Mouse (Mus musculus) lung, postnatal 4 days (tissue): Measurements from ENCODE around the gene Klhl10.

Experiments
- DNase-seq, 2 experiments: peaks; one replicate each; pipeline ENCODE4 v3.0.0; 2021

The Klhl10 gene

DNA sequence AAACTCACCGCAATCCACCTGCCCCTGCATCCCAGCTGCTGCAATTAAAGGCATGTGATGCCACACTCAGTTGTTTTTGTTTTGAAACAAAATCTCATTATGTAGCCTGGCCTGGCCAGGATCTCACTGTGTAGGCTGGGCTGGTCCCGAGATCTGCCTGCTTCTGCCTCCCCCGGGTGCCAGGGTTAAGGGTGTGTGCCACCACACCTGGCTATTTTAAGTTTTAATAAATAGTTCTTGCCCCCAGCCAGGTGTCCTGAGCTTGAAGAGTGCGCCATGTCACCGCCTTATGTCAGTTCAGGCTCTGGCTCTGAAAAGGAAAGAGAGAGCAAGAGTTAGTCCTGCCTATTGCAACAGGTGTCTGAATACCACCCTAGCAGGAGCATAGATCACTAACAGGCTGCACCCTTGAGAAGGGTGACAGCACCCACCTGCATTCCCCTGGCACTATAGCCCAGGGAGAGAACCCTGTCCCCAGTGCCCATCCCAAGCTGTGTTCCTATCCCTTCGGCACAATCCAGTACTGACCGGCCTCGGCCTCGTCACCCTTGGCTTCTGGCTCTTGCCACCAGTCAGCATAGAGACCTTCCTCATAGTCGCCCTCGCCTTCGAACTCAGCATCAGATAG is 32.8 kb upstream of the Klhl10 start:
- no peak for DNase-seq

DNA sequence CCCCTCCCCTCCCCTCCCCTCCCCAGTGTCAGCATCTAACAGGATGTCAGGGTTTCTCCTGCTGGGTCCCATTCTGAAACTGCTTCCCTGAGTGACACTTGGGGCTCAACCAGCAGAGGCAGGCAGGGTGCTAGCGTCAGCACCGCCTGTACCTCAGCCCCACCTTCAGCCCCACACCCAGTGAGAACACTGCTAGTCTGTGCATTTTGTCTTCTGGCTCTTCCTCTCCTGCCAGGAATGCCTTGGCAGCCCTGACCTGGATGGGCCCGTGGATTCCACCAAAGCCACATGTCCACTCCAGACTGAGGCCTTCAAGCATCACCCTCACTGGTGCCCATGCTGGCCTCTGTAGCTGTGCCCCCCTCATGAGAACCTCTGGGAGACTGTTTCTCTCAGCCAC is 32.0 kb upstream of the Klhl10 start:
- no peak for DNase-seq

DNA sequence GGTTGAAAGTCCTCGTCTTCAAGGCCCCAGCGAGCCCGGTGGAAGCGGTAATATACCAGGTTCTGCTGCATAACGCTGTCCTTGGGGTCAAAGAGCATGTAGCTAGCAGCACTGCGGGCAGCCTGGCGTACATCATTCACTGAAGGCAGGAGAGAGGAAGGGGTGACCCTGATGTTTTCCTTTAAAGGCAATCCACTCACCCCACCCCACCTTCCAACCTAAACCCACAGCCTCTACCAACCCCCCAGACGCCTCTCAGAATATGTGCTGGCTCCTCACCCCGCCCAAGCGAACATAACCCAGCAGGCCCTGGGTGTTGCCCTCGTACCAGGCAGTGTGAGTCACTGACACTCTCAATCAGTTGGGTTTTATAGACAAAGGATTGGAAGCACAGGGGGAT is 30.0 kb upstream of the Klhl10 start:
- DNase-seq, result no peak

DNA sequence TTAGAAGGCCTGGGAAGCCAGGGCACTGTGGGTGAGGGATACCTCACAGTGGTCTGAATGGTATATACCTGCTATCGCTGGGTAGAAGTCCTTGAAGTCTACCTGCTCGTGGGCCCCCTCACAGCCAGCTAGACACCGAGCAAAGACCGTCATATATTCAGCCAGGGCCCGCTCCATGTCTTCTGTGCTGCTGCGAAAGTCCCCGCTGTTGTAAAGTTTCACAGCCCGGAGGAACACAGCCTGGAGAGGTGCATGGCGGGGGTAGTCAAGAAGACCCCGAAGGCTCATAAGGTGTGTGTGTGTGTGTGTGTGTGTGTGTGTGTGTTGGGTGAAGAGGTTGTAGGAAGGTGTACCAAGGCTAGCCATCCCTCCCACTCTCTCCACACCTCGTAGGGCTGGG is 28.2 kb upstream of the Klhl10 start:
- no peak for DNase-seq

DNA sequence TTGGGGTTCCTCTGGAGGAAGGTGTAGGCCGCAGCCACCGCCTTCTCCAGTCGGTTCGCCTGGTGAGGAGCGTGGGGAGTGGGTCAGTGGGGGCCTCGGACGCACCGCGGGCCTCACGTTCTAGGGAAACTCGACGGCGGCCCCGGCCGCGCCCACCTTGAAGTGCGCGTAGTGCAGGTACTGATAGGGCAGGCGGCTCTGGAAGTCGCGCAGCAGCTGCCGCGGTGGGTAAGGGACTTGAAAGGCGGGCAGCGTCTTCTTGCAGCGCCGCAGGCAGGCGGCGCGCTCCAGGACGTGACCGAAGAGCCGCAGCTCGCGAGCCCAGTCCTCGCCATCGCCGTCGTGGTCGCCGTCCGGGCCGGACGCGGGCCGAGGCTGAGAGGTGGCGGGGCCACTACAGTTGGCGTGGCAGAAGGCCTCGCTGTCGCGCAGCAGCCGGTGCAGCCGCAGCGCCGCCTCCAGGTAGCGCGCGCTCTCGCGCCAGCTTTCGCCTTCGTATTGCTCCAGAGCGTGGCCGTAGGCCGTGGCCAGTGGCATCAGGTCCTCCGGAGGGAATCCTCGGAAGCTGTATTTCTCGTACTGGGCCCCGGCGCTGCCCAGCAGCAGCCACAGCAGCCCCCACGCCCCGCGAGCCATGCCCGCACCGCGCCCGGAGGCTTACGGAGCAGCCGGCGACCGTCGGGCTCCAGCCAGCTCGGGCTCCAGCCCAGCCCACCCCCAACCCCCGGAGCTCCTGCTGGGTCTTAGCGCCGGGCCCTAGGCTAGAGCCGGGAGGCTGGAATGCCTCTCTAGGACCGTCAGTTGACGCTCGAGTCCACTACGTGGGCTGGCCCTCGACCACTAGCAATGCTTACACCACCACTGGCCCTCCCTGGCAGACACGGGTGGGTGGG is 27.4 kb upstream of the Klhl10 start, which contains the start of gene P3h4:
Gene P3h4, minus strand, starts transcription at position 816 of the 893 bp plus-strand sequence.
- peak; percentile 92 to 94 for DNase-seq

DNA sequence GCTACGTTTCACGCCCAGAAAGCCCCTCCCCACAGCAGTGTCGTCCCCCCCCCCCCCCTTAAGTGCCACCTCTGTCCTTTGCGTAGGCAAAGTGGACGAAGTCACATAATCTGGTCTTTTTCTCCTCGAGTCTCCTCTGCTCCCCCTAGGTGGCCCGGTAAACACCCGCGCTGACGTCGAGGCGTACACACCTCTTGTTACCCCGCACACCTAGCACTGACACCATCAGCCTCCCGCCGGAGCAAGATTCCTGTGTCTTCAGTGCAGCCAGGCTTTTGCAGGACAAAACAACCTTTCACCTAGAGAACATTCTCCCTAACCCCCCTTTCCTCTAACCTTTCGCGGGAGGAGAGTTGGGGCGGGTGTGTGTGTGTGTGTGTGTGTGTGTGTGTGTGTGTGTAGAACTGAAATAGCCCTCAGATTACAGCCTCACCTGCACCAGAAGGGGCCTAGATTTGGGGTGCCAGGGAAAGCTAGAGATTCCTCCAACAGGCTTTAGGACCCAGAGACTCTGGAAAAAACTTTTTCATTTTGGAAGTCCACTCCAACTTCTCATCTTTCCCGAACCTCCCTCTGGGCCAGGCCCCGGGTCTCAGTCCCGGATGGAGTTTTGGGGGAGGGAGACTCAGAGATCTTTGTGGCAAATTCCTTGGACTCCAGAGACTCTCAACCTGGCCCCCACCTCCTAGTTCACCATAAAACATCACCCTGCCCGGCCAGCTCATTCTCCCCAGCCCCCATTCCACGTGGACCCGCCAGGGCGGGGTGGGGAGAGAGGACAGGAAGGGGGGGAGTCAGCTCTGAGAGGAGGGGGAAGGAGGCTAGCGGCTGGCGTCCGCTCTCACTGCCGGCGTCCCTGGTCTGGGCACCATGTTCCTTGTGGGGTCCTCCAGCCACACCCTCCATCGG is 26.5 kb upstream of the Klhl10 start, which contains the start of gene Fkbp10:
Gene Fkbp10, plus strand, starts transcription at position 784 of the 909 bp plus-strand sequence.
- peak; percentile 80 to 86 for DNase-seq

DNA sequence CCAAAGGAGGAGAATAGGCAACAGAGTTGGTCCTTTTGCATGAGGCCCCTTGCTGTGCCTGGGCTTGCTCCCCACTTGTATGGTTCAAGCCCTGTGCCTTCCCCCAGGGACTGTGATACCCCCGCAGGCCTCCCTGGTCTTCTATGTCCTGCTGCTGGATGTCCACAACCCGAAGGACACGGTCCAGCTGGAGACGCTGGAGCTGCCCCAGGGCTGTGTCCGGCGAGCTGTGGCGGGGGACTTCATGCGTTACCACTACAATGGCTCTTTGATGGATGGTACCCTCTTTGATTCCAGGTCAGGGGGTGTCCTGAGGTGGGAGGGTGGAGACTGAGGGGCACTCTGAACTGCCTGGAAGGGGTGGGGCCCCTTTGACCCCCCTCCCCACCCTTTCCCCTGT is 20.2 kb upstream of the Klhl10 start:
- DNase-seq, result no peak

DNA sequence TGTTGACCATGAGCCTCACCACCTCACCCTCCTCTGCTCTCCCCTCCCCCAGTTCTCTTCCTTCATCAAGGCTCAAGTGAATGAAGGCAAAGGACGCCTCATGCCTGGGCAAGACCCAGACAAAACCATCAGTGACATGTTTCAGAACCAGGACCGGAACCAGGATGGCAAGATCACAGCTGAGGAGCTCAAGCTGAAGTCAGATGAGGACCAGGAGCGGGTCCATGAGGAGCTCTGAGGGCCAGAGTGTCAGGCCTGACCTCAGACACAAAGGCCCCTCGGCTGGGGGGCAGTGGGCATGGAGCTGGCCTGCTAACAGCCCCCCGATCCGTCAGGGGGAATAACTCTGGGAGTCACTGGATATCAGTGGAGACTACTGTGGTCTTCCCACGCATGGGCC is 17.9 kb upstream of the Klhl10 start:
- DNase-seq, result no peak

DNA sequence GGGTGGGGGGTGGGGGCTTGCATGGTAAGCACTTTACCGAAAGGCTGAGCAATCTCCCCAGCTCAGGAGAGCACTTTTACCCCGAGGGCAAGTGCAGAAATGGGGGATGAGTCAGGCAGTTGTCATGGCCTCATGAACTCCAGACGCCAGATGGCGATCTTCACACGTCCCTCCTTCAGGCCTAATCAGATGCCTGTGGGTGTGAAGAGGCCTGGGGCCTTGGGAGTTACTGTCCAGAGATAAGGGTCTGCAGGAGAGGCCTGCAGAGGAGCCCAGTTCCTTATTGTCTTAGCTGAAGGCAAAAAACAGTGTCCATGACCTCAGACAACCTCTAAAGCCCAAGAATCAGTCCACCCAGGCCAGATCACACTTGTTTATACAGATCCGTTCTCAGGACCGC is 15.9 kb upstream of the Klhl10 start:
- DNase-seq, result peak; percentile 73 to 79

DNA sequence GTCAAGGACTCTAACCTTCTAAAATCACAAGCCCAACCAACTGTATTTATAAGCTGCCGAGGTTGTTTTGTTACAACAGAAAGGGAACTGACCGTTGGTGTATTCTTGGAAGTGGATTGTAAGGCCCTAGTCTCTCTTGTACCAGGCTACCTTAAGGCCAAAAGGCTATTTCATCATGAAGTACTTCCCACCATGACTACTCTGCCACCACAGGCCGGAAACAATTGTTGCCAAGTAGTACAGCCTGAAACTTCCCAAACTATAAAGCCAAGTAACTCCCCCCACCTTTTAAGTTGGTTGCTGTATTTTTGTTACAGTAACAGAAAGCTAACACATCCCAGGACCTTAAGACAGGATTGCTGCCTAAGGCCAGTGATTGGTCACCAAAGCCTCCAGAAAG is 14.9 kb upstream of the Klhl10 start:
- no peak for DNase-seq

DNA sequence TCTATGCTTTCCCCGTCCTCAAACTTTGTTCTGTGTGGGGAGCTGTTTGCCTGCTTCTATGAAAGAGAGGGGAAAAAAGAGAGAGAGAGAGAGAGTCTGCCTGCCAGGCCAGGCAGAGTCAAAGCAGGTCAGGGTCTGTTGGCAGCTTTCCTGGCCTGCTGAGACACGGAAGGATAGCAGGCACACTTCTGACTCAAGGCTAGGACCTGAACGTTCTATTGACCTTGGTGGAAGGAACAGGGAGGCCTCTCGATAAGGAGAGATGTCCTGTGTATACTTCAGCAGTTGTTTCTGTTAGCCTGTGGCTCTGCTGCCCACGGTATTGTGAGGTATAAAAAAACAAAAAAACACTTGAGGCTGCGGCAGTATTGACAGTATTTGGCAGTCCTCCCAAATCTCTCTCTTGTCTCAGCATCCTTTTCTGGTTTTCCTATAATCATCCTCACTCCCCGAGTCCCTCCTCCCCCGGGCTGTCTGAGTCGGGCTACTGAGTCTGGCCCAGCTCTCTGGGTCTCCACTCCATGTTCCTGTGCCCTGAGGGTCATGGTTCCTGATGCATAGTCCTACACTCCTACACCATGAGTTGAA is 13.0 kb upstream of the Klhl10 start:
- DNase-seq, result no peak

DNA sequence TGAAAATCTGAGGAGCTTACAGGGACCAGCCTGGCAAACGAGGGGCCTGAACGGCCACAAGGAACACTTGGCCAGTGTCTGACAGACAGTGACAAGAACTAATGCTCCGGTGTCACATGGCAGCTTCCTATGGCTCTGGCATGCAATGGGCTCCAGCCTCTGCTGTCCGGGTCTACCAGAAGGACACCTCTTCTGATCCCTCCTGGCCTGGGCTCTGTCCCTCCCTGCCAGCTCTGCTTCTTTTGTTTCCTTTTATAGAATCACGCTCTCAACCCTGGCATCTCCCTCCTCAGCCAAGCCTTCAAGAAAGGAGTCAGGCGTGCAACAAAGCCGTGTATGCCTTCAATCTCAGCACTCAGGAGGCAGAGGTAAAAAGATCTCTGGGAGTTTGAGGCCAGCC is 11.7 kb upstream of the Klhl10 start:
- no peak for DNase-seq

DNA sequence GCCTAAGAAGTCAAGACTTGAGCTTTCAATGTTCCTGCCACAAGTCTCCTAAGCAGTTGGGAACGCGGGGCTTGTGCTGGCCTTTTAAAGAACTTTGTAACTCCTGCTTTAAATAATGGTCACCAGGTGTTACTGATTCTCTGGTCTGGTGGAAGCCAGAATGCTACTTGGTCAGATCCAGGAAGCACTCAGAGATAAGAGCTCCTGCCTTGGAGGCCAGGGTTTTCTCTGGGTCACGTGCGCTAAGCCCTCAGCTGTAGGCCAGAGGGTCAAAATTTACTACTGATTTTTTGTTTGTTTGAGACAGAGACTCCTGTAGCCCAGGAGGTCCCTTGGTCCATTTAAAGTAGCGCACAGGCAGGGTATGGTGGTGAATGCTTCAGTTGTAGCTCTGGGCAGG is 9.7 kb upstream of the Klhl10 start:
- DNase-seq, result peak in 1 of 2 experiments; percentile 50

DNA sequence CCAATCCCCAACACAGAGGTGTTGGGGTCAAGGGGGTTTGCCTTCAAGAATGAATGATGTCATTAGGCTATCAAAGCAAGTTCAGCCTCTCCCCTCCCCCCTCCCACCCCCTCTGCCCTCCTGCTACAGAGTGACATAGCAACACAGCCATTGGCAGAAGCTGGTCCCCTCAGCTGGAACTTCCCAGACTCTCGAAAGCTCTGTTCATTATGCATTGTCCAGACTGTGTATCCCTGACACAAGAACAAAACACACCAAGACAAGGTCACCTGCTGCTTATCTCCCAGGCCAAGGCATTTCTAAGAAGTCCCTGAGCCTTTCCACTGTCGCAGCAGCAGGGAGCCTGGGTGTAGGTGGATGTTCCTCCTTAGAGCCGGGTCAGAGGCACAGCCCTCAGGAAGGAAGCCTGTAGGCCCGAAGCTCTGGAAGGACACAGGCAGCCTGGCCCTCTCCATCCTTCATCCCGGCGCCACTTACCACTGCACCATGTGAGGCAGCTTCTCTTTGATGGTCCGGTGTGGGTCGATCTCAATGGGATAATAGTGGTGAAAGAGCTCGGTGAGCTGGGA is 6.0 kb upstream of the Klhl10 start:
- no peak for DNase-seq

DNA sequence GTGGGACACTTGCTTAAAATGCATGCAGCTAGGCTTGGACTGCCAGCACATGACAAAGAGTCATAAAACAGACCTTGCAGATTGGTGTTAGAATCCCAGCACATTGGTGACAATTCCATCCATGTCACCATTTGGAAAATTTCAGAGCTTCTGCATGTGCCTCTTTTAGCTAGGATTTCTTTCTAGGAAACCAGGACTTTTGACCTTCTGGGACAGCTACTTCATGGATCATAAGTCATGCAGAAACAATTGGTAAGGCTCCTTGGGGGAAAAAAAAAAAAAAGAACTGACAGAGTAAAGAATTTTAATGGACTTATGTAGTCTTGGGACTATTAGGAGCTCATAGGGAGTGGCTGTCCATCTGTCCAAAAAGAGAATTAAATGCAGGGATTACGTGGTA is 3.8 kb upstream of the Klhl10 start:
- no peak for DNase-seq

DNA sequence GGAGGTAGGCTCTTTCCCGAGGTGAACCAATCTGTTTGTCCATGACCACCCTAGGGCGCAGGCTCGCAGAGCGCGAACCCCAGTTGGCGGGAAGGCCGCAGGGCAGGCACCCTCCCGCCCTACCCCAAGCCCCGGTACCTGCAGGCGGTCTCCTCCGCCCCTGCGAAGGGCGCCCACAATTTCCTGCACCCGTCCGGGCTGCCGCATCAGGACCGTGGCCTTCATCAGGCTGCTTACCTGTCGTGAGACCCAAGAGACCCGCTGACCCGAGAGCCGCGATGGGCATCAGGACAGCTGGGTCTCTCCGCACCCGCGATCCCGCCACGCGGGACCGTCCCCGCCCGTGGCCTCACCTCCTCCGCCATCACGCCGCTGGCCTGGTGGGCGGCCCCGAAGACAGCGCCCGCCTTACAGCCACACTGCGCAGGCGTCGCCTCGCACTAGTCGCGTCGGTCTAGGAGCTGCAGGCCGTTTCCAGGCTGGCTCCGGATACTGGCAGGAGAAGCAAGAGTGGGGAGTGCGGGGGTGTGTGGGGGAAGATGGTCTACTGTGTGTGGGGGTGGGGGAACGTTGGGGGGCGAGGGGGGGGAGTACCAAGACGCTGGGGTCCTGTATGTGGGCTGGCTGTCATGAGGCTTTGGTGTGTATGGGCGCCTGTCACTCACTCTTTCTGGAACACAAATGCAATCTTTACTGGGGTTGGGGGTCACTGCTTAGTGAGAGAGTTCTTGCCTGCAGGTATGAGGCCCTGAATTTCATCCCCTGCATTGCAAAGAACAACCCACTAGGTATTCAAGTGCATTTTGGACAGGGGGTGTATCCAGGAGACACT is 810 bp upstream of the Klhl10 start:
- DNase-seq, result peak; percentile 91 to 92

DNA sequence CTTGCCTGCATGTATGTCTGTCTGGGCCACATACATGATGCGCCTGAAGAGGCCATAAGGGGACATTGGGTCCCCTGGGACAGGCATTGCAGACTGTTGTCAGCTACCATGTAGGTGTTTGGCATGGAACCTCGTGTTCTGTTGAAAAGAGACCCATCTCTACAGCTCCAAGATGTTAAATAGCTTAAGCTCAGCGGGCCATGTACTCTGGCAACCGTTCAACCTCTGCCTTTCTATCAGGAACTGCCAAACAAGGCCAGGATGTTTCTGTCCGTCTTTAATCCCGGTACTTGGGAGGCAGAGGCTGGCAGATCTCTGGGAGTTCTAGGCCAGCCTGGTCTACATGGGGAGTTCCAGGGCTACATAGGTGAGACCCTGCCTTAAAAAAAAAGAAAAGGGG is 908 bp downstream of the Klhl10 start:
- no peak for DNase-seq

DNA sequence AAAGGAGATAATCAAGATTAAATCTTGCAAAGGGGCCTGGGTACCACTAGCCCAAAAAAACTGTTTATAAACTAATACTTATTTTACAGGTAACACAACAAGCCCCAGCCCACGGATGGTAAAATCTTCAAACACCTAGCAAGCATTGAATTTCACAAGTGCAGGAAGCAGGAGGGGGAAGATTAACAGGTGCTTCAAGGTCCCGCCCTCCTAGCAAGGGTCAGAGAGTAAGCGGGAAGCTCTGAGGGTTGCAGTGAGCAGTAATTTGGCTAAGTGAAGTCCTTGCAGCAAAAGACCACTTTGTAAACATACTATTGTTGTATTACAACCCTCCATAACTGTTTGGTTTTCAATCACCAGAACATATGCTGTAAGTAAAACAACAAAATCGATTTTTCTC is 15.5 kb downstream of the Klhl10 start:
- DNase-seq, result no peak

DNA sequence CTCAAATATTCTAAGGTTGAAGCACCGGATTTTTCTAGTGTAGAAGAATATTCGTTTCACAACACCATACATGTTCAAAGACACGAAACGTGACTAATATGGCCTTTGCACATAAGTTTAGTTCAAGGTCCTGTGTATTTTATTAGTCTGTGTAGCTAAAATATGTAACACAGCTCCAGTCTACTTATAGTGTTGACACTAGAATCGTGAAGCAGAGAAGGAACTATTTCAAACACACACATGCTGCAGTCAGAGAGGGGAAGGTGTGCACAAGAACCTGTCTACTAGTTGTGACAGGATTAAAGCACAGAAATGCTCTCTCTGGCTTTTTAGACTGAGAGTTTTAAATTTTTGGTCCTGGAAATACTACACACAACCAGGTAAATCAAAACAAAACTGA is 16.0 kb downstream of the Klhl10 start:
- DNase-seq, result no peak

DNA sequence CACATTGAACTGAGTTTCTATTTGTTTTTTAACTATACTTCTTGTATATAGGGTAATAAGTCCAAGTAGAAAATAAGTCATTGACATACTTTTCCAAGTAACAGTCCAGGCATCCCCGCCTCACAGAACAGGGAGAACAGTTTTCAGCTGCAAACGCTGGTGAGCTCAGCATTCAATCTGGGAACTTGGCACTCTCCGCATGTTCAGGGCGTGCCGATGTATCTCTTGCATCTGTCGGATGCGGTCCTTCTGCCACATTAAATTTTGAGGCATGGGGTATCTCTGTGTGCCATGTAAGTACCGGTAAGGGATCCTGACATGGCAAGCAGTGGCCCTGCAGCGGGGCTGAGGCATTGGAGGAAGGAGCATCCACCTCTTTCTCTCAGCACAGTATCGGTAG is 21.0 kb downstream of the Klhl10 start:
- no peak for DNase-seq

DNA sequence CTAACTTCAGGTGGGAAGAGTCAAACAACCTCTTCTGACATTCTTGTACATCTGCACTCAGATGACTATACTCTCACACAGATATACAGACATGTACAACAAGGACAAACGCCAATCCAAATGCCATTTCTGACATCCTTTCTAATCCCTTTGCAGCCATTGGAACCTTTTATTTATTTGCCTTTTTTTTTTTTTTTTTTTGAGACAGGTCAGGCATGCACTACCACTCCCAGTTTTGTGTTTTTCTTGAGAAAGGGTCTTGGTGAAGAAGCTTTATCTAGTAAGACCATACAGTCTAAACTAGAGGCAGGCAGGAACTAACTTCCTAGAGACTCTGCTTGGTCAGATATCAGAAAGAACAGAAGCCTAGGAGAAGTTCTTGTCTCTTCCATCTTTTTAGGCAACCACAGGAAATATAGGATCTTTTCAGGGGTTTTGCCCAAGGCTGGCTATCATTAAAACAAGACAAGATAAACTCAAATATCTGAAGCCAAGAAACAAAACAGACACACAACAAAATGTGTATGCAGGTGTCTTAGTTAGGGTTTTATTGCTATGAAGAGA is 23.6 kb downstream of the Klhl10 start:
- no peak for DNase-seq
